Mouse (Mus musculus) A20 (cell line): ENCODE results near the gene Aplf.

Experiments
- DNase-seq: peaks from one replicate; pipeline ENCODE4 v3.0.0-alpha.2; 2011; ENCODE audit warnings: low read depth, low spot score

Aplf gene

GRCm38 (mm10) chr6:87671771-87672517, at the start of gene Aplf:
TSS of gene Aplf (minus strand) at chr6:87672193.
- peak; percentile 96 for DNase-seq

- peak; percentile 6 for DNase-seq
Observed at GRCm38 (mm10) chr6:87714091-87714490, 42.1 kb upstream of the Aplf start.

GRCm38 (mm10) chr6:87712311-87712710, 40.3 kb upstream of the Aplf start:
- no peak for DNase-seq

GRCm38 (mm10) chr6:87706246-87706645, 34.3 kb upstream of the Aplf start:
- DNase-seq: peak; percentile 37

- DNase-seq: no peak
Observed at GRCm38 (mm10) chr6:87696544-87696943, 24.6 kb upstream of the Aplf start.

- no peak for DNase-seq
Observed at GRCm38 (mm10) chr6:87695947-87696346, 24.0 kb upstream of the Aplf start.

GRCm38 (mm10) chr6:87680418-87680817, 8.4 kb upstream of the Aplf start:
- DNase-seq: no peak

- DNase-seq: peak; percentile 4
Observed at GRCm38 (mm10) chr6:87672661-87673060, 668 bp upstream of the Aplf start.

- DNase-seq: no peak
Observed at GRCm38 (mm10) chr6:87671353-87671752, 640 bp downstream of the Aplf start.

- peak; percentile 85 for DNase-seq
Observed at GRCm38 (mm10) chr6:87669894-87670588, 2.0 kb downstream of the Aplf start.

GRCm38 (mm10) chr6:87668733-87669132, 3.3 kb downstream of the Aplf start:
- DNase-seq: no peak

GRCm38 (mm10) chr6:87667804-87668203, 4.2 kb downstream of the Aplf start:
- no peak for DNase-seq

GRCm38 (mm10) chr6:87663445-87663844, 8.5 kb downstream of the Aplf start:
- DNase-seq: no peak

GRCm38 (mm10) chr6:87662197-87662596, 9.8 kb downstream of the Aplf start:
- no peak for DNase-seq

GRCm38 (mm10) chr6:87661707-87662106, 10.3 kb downstream of the Aplf start:
- no peak for DNase-seq

GRCm38 (mm10) chr6:87658816-87659215, 13.2 kb downstream of the Aplf start:
- DNase-seq: no peak

GRCm38 (mm10) chr6:87653904-87654638, 17.9 kb downstream of the Aplf start:
- DNase-seq: no peak

- DNase-seq: no peak
Observed at GRCm38 (mm10) chr6:87653478-87653877, 18.5 kb downstream of the Aplf start.

- DNase-seq: no peak
Observed at GRCm38 (mm10) chr6:87652670-87653069, 19.3 kb downstream of the Aplf start.

GRCm38 (mm10) chr6:87651787-87652186, 20.2 kb downstream of the Aplf start:
- DNase-seq: no peak

- DNase-seq: no peak
Observed at GRCm38 (mm10) chr6:87638134-87638660, 33.8 kb downstream of the Aplf start.

GRCm38 (mm10) chr6:87632176-87632575, 39.8 kb downstream of the Aplf start:
- DNase-seq: no peak
